Mouse (Mus musculus) neural tube, embryonic 14.5 days (tissue): Measurements from ENCODE around the gene Wipf2. TPM values are rescaled to one million over a fixed set of nuclear protein-coding genes. Genes with fewer than 3 reads are reported as not detected.
A peak's percentile ranks its signal among the peaks of the same experiment; 100 is the strongest.

ENCODE experiments used
- ATAC-seq: fragments of 200-750 bp; cut with Nextera tagmentation; 2 replicates; pipeline ENCODE4 v1.8.0; 2017; ENCODE audit warnings: low read depth, mild to moderate bottlenecking, moderate TSS enrichment, moderate library complexity
- H3K27ac ChIP-seq: fragments of 300-500 bp; sonication (generic); 2 replicates; pipeline ENCODE4 v1.5.1; 2014; ENCODE audit warnings: low read depth, mild to moderate bottlenecking, control low read depth, low read length, moderate library complexity, mixed read lengths
- H3K27me3 ChIP-seq: fragments of 300-500 bp; sonication (generic); 2 replicates; pipeline ENCODE4 v1.6.1; 2014; ENCODE audit warnings: low read length; ENCODE audit not compliant: control insufficient read depth, insufficient read depth
- H3K36me3 ChIP-seq: fragments of 300-500 bp; sonication (generic); 2 replicates; pipeline ENCODE4 v1.6.1; 2014; ENCODE audit warnings: low read length, mixed read lengths; ENCODE audit not compliant: control insufficient read depth, insufficient read depth
- H3K4me1 ChIP-seq: fragments of 300-500 bp; sonication (generic); 2 replicates; pipeline ENCODE4 v1.6.1; 2014; ENCODE audit warnings: low read length; ENCODE audit not compliant: control insufficient read depth, insufficient read depth
- H3K4me2 ChIP-seq: fragments of 300-500 bp; sonication (generic); 2 replicates; pipeline ENCODE4 v1.6.1; 2014; ENCODE audit warnings: mild to moderate bottlenecking, low read depth, low read length, control low read depth
- H3K4me3 ChIP-seq: fragments of 300-500 bp; sonication (generic); 2 replicates; pipeline ENCODE4 v1.5.1; 2014; ENCODE audit warnings: low read depth, low read length, control low read depth, mixed read lengths
- H3K9ac ChIP-seq: fragments of 300-500 bp; sonication (generic); replicated peaks from 2 replicates; pipeline ENCODE4 v1.6.1; 2014; ENCODE audit warnings: low read depth, mild to moderate bottlenecking, control low read depth, low read length, mixed read lengths
- H3K9me3 ChIP-seq: fragments of 300-500 bp; sonication (generic); 2 replicates; pipeline ENCODE4 v1.6.1; 2016; ENCODE audit warnings: low read length; ENCODE audit not compliant: control insufficient read depth
- WGBS: fragments of 180-500 bp; shearing (Covaris S2); extraction: QIAGEN DNeasy Blood & Tissue Kit; methylation state at CpG from one replicate; pipeline ENCODE4 v1.1.7; 2014; 5-methylcytosine and 5-hydroxymethylcytosine counted together
- polyA plus RNA-seq: library from polyadenylated mRNA; unstranded; fragments of >200 nt; fragmentation: Nextera tagmentation; extraction: Ambion mirVana; gene quantifications from 2 replicates; pipeline ENCODE4 v1.2.1, GENCODE M21; 2014

Gene Wipf2
- polyA plus RNA-seq, 1 experiment from 2014 or later, result 5.2 TPM

DNA sequence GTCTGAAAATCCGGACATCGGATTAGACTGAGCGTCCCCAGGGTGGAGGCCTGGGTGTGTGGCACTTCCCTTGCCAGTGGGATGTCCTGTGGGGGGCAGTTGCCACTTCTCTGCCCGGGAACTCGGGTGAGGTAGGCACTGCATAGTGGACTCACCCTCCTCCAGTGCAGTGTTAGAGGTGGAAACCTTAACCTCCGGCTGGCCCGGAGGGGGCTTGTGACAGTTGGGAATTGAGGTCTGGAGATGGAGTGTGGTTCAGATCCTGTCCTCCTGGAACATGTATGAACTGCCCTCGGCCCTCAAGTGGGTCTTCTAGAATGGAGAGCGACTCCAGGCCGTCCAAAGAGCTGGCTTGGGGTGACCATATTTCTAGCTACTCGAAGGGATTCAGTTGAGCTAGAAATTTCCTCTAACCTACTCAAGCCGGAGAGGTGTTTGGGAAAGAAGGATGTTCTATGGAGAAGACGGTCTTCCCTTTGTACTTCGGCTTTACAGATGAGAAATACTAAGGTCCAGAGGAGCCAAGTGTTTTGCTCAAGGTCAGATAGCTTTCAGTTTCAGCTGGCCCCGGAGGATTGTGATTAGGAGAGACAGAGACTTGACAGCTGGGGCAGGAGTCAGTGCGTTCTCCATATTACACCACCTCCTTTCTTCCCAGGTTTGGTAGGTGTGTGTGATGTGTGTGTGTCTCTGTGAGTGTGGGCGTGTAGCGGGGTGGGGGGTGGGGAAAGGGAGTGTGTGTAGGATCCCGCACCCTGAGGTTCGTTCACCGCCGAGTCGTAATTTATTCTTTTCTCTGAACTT is 73.4 kb downstream of the Wipf2 start:
- ATAC-seq, result peak; percentile 36
- peaks cover 66% of the 10 kb centered on the region for H3K4me1 ChIP-seq
- no peaks in the 10 kb centered on the region for H3K9me3 ChIP-seq
- H3K27me3 ChIP-seq, result no peaks in the 10 kb centered on the region
- peak overlapping the region; percentile 58; the same call in 1 of the 2 replicates for H3K9ac ChIP-seq
- H3K4me3 ChIP-seq, result peak overlapping the region; percentile 51
- peak overlapping the region; percentile 44 for H3K27ac ChIP-seq
- H3K4me2 ChIP-seq, result peak overlapping the region; percentile 81
- 4% methylated on average over 23 of the region's 23 CpGs for WGBS
- H3K36me3 ChIP-seq, result no peaks in the 10 kb centered on the region

- Histone ChIP-seq H3K27me3 (no peaks in the 10 kb centered on the region), H3K4me3 (peak overlapping the region; percentile 51), H3K9me3 (no peaks in the 10 kb centered on the region), H3K36me3 (no peaks in the 10 kb centered on the region), H3K9ac (peak overlapping the region; percentile 58), H3K27ac (peak overlapping the region; percentile 44), H3K4me2 (peak overlapping the region; percentile 81), H3K4me1 (peaks cover 64% of the 10 kb centered on the region)
- under 1% methylated on average over 36 of the region's 38 CpGs for WGBS
- peak; percentile 83 for ATAC-seq
Observed at GRCm38 (mm10) chr11:98937410-98937913, 74.0 kb downstream of the Wipf2 start.

DNA sequence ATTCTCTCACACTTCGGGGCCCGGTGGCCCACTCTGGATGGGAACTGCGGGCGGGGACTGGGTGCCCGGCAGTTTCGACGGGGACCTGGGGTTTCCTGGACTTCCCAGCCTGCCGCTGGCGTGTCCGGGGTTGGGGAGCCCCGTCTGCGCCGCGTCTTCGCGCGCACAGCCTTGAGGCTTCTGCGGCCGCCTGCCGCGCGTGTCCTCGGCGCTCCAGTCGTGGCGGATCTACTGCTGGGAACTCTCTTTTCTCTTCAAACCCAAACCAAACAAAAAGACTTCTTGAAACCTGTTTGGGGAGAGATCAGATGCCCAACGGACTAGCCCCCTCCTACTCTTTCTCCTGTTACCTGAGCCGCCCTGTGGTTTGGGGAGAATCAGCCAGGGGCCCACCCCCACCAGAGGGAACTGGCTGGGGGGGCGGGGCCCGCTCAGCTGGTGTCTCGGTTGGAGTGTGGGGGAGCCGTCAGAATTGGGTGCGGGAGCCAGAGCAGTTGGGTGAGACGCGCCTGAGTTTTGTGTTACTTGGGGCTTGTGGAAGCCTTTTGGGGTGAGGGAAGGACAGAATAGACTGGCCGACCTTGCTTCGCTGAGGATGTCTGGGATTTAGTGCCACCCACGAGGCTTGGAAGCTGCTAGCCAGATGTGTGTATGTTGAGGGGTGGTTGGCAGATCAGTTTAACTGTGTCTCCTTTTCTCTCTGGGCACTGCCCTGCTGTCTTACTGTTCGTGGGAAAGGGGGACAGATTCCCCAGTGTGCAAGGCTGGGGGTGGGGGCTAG is 74.7 kb downstream of the Wipf2 start:
- ATAC-seq, result no peak
- Histone ChIP-seq H3K27ac (0 out of 2 replicates have a peak overlapping the region, but pooled peaks have one; percentile 13), H3K4me1 (peaks cover 60% of the 10 kb centered on the region)

GRCm38 (mm10) chr11:98938701-98939083 is 75.3 kb downstream of the Wipf2 start:
- Histone ChIP-seq H3K36me3 (no peaks in the 10 kb centered on the region), H3K9ac (no peak overlapping the region; the same call in 1 of the 2 replicates), H3K4me2 (peak overlapping the region; percentile 81), H3K27ac (no peak overlapping the region), H3K27me3 (no peaks in the 10 kb centered on the region), H3K4me3 (peak overlapping the region; percentile 51; the same call in 1 of the 2 replicates), H3K4me1 (peaks cover 62% of the 10 kb centered on the region), H3K9me3 (no peaks in the 10 kb centered on the region)
- no peak for ATAC-seq
- 53% methylated on average over 7 of the region's 7 CpGs for WGBS

More for the DNA sequence above, 74.7 kb downstream of the Wipf2 start:
- Histone ChIP-seq H3K4me3 (peak overlapping the region; percentile 51), H3K9me3 (no peaks in the 10 kb centered on the region), H3K9ac (peak overlapping the region; percentile 58), H3K4me2 (peak overlapping the region; percentile 81), H3K36me3 (no peaks in the 10 kb centered on the region), H3K27me3 (no peaks in the 10 kb centered on the region)
- WGBS, result under 1% methylated on average over 39 of the region's 39 CpGs

DNA sequence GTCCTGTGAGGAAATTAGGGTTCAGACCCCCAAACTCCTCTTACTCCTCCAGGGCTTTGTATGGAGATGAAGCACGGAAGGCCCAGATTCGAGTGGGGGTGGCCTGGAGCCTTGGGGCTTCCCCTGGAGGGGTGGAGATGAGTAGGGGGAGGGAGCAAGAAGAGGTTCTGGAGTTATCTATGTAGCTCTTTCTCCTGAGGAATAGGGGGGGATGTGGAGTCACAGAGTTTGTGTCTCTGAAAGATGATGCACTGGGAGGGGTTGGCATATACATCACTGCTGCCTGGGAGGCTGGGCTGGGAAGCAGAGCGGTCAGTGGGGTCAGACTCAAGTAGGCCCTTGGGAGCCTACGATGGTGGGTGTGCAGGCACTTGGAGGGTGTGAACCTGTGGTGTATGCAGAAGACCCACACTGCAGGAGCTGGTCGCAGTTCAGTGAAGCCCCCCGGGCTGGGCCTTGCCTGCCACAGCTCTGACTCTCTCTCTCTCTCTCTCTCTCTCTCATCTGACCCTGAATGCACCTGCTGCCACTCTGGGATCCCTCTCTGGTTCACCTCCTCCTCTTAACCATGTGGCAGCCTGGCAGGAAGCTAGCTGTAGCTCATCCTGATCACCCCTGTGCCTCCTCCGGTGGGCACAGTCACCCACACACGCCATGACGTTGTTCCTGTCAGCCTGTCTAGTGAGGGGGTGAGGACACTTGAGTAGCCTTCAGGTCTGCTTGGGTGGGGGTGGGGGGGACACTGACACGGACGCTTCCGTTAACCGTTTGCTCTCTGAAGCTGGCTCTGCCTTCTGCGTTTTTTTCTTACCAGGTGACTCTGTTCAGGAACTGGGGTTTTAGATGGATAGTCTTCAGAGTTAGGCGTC is 75.9 kb downstream of the Wipf2 start:
- Histone ChIP-seq H3K27me3 (no peaks in the 10 kb centered on the region), H3K9ac (no peak overlapping the region; the same call in 1 of the 2 replicates), H3K4me2 (peak overlapping the region; percentile 81), H3K27ac (no peak overlapping the region), H3K9me3 (no peaks in the 10 kb centered on the region), H3K4me3 (0 out of 2 replicates have a peak overlapping the region, but pooled peaks have one; percentile 51), H3K4me1 (peaks cover 68% of the 10 kb centered on the region), H3K36me3 (no peaks in the 10 kb centered on the region)
- WGBS, result 50% methylated on average over 15 of the region's 15 CpGs
- ATAC-seq, result no peak

- no peaks in the 10 kb centered on the region for H3K9me3 ChIP-seq
- H3K4me1 ChIP-seq, result peaks cover 75% of the 10 kb centered on the region
- no peak overlapping the region for H3K4me3 ChIP-seq
- H3K4me2 ChIP-seq, result peak overlapping the region; percentile 81; the same call in 1 of the 2 replicates
- ATAC-seq, result no peak
- no peaks in the 10 kb centered on the region for H3K36me3 ChIP-seq
- no peak overlapping the region for H3K27ac ChIP-seq
- no peaks in the 10 kb centered on the region for H3K27me3 ChIP-seq
- WGBS, result 52% methylated on average over 11 of the region's 11 CpGs
- no peak overlapping the region for H3K9ac ChIP-seq
Observed at GRCm38 (mm10) chr11:98939953-98940641, 76.7 kb downstream of the Wipf2 start.

DNA sequence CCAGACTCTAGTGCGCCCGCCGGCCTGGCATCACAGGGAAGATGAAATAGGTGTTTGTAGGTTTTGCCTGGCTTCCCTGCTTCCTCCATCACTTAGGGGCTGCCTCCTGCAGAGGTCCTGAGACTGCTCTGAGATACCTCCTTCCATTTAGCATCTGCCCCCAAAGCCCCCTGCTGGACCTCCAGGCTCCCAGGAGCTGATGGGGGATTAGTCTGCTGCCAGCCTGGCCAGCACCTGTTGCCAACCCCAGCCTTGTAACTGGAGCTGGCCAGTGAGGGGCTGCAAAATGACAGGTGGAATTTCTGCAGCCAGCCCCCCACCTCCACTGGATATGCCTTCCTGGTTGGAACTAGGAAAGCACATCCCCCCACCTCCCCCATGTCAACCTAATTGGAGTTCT is 77.3 kb downstream of the Wipf2 start:
- peak overlapping the region; percentile 38; the same call in 1 of the 2 replicates for H3K4me3 ChIP-seq
- no peak for ATAC-seq
- WGBS, result 38% methylated on average over 3 of the region's 3 CpGs
- no peaks in the 10 kb centered on the region for H3K9me3 ChIP-seq
- no peaks in the 10 kb centered on the region for H3K36me3 ChIP-seq
- H3K4me1 ChIP-seq, result peaks cover 76% of the 10 kb centered on the region
- H3K27me3 ChIP-seq, result no peaks in the 10 kb centered on the region
- peak overlapping the region; percentile 81 for H3K4me2 ChIP-seq
- H3K9ac ChIP-seq, result no peak overlapping the region
- peak overlapping the region; percentile 79; the same call in 1 of the 2 replicates for H3K27ac ChIP-seq

GRCm38 (mm10) chr11:98941341-98941825 is 77.9 kb downstream of the Wipf2 start:
- Histone ChIP-seq H3K4me1 (peaks cover 70% of the 10 kb centered on the region), H3K27ac (peak overlapping the region; percentile 79), H3K9ac (peak overlapping the region; percentile 37), H3K27me3 (no peaks in the 10 kb centered on the region), H3K4me2 (peak overlapping the region; percentile 81), H3K9me3 (no peaks in the 10 kb centered on the region), H3K4me3 (peak overlapping the region; percentile 38), H3K36me3 (no peaks in the 10 kb centered on the region)
- ATAC-seq, result peak; percentile 2; the same call in 1 of the 2 replicates
- 3% methylated on average over 12 of the region's 12 CpGs for WGBS
